Mouse (Mus musculus): ENCODE data around the gene Gm13178. TPM values are rescaled to one million over a fixed set of nuclear protein-coding genes. Genes with fewer than 3 reads are reported as not detected.

Gene Gm13178
- 0.11 TPM in 1 of 2 replicates, not detected in the other for polyA plus RNA-seq (2015; fragmentation: Nextera tagmentation; extraction: Ambion mirVana)

GRCm38 (mm10) chr4:144721304-144721703 is at the start of gene Gm13178:
Gm13178 (minus strand) TSS chr4:144721404.

GRCm38 (mm10) chr4:144686268-144686667 is 34.9 kb downstream of the Gm13178 start, which contains the start of gene Gm436:
Gm436 (minus strand) TSS chr4:144686368.

Other genes starting within 250 kb of the Gm13178 start
- gene 9430007A20Rik, start 201.6 kb downstream of the Gm13178 start, polyA plus RNA-seq (2015; fragmentation: Nextera tagmentation; extraction: Ambion mirVana), result not detected in 2 replicates
- gene Gm13124, start 156.3 kb downstream of the Gm13178 start, polyA plus RNA-seq (2015; fragmentation: Nextera tagmentation; extraction: Ambion mirVana), result not detected in 2 replicates
- not detected in 2 replicates for gene Aadacl4, start 107.7 kb downstream of the Gm13178 start, polyA plus RNA-seq (2015; fragmentation: Nextera tagmentation; extraction: Ambion mirVana)
- not detected in 2 replicates for gene Gm436, start 35.0 kb downstream of the Gm13178 start, polyA plus RNA-seq (2015; fragmentation: Nextera tagmentation; extraction: Ambion mirVana)
- not detected in 2 replicates for gene Gm438, start 65.2 kb upstream of the Gm13178 start, polyA plus RNA-seq (2015; fragmentation: Nextera tagmentation; extraction: Ambion mirVana)
- gene Dhrs3, start 171.4 kb upstream of the Gm13178 start, polyA plus RNA-seq (2015; fragmentation: Nextera tagmentation; extraction: Ambion mirVana), result 76.0 and 85.2 TPM in 2 replicates